Mouse (Mus musculus) kidney, embryonic 16.5 days (tissue): ENCODE data around the gene Tmem258. TPM values are rescaled to one million over a fixed set of nuclear protein-coding genes. Genes with fewer than 3 reads are reported as not detected.

Experiments
- ATAC-seq: fragments of 200-750 bp; cut with Nextera tagmentation; 2 replicates; pipeline ENCODE4 v1.8.0; 2017; ENCODE audit warnings: moderate TSS enrichment; ENCODE audit not compliant: low FRiP score, low TSS enrichment
- H3K27ac ChIP-seq: fragments of 300-500 bp; sonication (generic); 2 replicates; pipeline ENCODE4 v1.5.1; 2014; ENCODE audit warnings: low read length
- H3K27me3 ChIP-seq: fragments of 300-500 bp; sonication (generic); 2 replicates; pipeline ENCODE4 v1.6.1; 2014; ENCODE audit warnings: low read length, control low read depth, mixed read lengths; ENCODE audit not compliant: insufficient read depth
- H3K36me3 ChIP-seq: fragments of 300-500 bp; sonication (generic); 2 replicates; pipeline ENCODE4 v1.6.1; 2014; ENCODE audit warnings: low read length, control low read depth, mixed read lengths; ENCODE audit not compliant: insufficient read depth
- H3K4me1 ChIP-seq: fragments of 300-500 bp; sonication (generic); 2 replicates; pipeline ENCODE4 v1.6.1; 2014; ENCODE audit warnings: low read length, control low read depth, mixed read lengths; ENCODE audit not compliant: insufficient read depth
- H3K4me2 ChIP-seq: fragments of 300-500 bp; sonication (generic); replicated peaks from 2 replicates; pipeline ENCODE4 v1.6.1; 2014; ENCODE audit warnings: low read depth, low read length
- H3K4me3 ChIP-seq: fragments of 300-500 bp; sonication (generic); 2 replicates; pipeline ENCODE4 v1.5.1; 2014; ENCODE audit warnings: mild to moderate bottlenecking, low read length
- H3K9ac ChIP-seq: fragments of 300-500 bp; sonication (generic); replicated peaks from 2 replicates; pipeline ENCODE4 v1.6.1; 2014; ENCODE audit warnings: low read length
- H3K9me3 ChIP-seq: fragments of 300-500 bp; sonication (generic); 2 replicates; pipeline ENCODE4 v1.6.1; 2016; ENCODE audit warnings: low read length, control low read depth
- WGBS: fragments of 180-500 bp; shearing (Covaris S2); extraction: QIAGEN DNeasy Blood & Tissue Kit; methylation state at CpG from one replicate; pipeline ENCODE4 v1.1.7; 2014; 5-methylcytosine and 5-hydroxymethylcytosine counted together
- polyA plus RNA-seq: library from polyadenylated mRNA; unstranded; fragments of >200 nt; fragmentation: Nextera tagmentation; extraction: Ambion mirVana; gene quantifications from 2 replicates; pipeline ENCODE4 v1.2.1, GENCODE M21; 2015

Tmem258 gene
- polyA plus RNA-seq, 1 experiment from 2014 or later = 430 TPM

GRCm38 (mm10) chr19:10171359-10171758 lies 32.5 kb upstream of the Tmem258 start:
- Histone ChIP-seq H3K9ac (no peak overlapping the region), H3K27ac (no peak overlapping the region), H3K27me3 (no peaks in the 10 kb centered on the region), H3K36me3 (no peaks in the 10 kb centered on the region), H3K4me1 (peaks cover under 1% of the 10 kb centered on the region; the same call in 1 of the 2 replicates), H3K9me3 (no peaks in the 10 kb centered on the region), H3K4me2 (no peak overlapping the region), H3K4me3 (no peak overlapping the region)
- ATAC-seq = no peak
- 61% methylated on average over 7 of the region's 7 CpGs for WGBS

DNA sequence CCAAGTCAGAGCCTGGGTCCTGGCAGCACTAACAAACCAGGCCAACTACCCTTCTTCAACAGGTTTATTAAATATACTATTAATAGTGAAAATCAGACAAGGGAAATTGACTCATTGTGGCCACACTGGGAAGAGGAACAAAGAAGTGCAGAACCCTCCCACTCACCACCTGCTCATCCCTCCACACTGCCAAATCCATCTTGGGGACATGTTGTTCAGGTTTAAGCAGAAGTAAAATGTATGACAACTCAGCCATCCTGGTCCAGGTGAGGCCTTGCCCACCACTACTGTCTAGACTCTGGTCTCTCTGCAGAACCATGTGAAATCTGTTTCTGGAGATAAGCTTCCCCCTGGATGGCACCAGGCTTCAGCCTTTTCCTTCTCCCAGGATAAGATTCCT lies 32.0 kb upstream of the Tmem258 start:
- Histone ChIP-seq H3K9me3 (no peaks in the 10 kb centered on the region), H3K4me2 (no peak overlapping the region), H3K27ac (no peak overlapping the region), H3K9ac (no peak overlapping the region), H3K36me3 (no peaks in the 10 kb centered on the region), H3K4me3 (no peak overlapping the region), H3K27me3 (no peaks in the 10 kb centered on the region), H3K4me1 (peaks cover 5% of the 10 kb centered on the region)
- ATAC-seq = no peak

- no peak overlapping the region for H3K27ac ChIP-seq
- H3K9me3 ChIP-seq = no peaks in the 10 kb centered on the region
- H3K36me3 ChIP-seq = no peaks in the 10 kb centered on the region
- H3K4me1 ChIP-seq = peaks cover 7% of the 10 kb centered on the region
- H3K4me3 ChIP-seq = no peak overlapping the region
- WGBS = 84% methylated on average over 5 of the region's 5 CpGs
- ATAC-seq = no peak
- H3K27me3 ChIP-seq = no peaks in the 10 kb centered on the region
- no peak overlapping the region for H3K4me2 ChIP-seq
- no peak overlapping the region for H3K9ac ChIP-seq
These were observed 30.6 kb upstream of the Tmem258 start for GRCm38 (mm10) chr19:10173116-10173718.

DNA sequence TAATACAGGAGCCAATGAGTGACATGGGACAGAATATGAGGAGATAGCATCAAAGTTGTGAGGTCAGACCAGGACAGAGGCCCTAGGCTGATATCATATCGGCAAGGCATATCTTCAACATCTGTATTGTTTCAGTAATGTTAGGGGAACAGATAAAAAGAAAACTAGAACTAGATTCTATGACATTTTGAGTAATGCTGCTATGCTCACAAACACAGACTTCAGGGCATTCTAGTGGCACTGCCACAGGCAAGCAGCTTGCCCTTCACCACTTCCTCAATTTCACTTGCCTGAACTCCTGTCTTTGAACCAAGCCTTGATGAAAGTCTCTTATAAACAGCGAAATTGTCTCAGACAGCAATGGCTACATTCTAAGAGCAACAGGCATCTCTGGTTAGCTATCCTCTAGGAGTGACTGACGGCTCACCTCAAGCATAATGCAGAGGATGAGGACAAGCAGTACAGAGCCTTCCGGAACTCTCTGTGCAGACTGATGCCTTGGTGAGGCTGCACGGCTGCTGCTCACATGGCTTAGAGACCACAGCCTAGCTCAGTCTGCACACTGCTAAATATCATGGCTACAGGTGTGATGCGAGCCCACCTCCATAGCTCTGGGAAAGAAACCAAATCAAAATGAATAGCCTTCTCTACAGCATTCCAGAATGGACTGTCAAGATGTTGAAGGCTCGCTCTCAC lies 29.8 kb upstream of the Tmem258 start:
- no peak for ATAC-seq
- no peak overlapping the region for H3K4me2 ChIP-seq
- no peak overlapping the region for H3K27ac ChIP-seq
- no peak overlapping the region for H3K9ac ChIP-seq
- no peaks in the 10 kb centered on the region for H3K9me3 ChIP-seq
- H3K27me3 ChIP-seq = no peaks in the 10 kb centered on the region
- H3K4me3 ChIP-seq = no peak overlapping the region
- peaks cover 7% of the 10 kb centered on the region for H3K4me1 ChIP-seq
- 88% methylated on average over 7 of the region's 7 CpGs for WGBS
- no peaks in the 10 kb centered on the region for H3K36me3 ChIP-seq

GRCm38 (mm10) chr19:10174956-10175355 lies 28.9 kb upstream of the Tmem258 start:
- Histone ChIP-seq H3K4me2 (no peak overlapping the region), H3K4me1 (peaks cover 7% of the 10 kb centered on the region), H3K4me3 (no peak overlapping the region), H3K9ac (no peak overlapping the region), H3K9me3 (no peaks in the 10 kb centered on the region), H3K36me3 (no peaks in the 10 kb centered on the region), H3K27me3 (no peaks in the 10 kb centered on the region), H3K27ac (no peak overlapping the region)
- 88% methylated on average over 4 of the region's 4 CpGs for WGBS
- no peak for ATAC-seq

GRCm38 (mm10) chr19:10176477-10176876 lies 27.3 kb upstream of the Tmem258 start:
- no peaks in the 10 kb centered on the region for H3K9me3 ChIP-seq
- H3K9ac ChIP-seq = no peak overlapping the region
- no peaks in the 10 kb centered on the region for H3K27me3 ChIP-seq
- no peak overlapping the region for H3K4me3 ChIP-seq
- peaks cover 7% of the 10 kb centered on the region for H3K4me1 ChIP-seq
- ATAC-seq = no peak
- no peaks in the 10 kb centered on the region for H3K36me3 ChIP-seq
- no peak overlapping the region for H3K27ac ChIP-seq
- no peak overlapping the region for H3K4me2 ChIP-seq
- WGBS = 73% methylated on average over 1 of the region's 1 CpGs

GRCm38 (mm10) chr19:10176941-10177372 lies 26.9 kb upstream of the Tmem258 start:
- no peaks in the 10 kb centered on the region for H3K27me3 ChIP-seq
- no peaks in the 10 kb centered on the region for H3K9me3 ChIP-seq
- WGBS = 35% methylated on average over 7 of the region's 7 CpGs
- no peaks in the 10 kb centered on the region for H3K36me3 ChIP-seq
- H3K4me1 ChIP-seq = peaks cover 9% of the 10 kb centered on the region
- peak overlapping the region; percentile 17; the same call in 1 of the 2 replicates for H3K4me2 ChIP-seq
- no peak overlapping the region for H3K9ac ChIP-seq
- ATAC-seq = peak; percentile 39; the same call in 1 of the 2 replicates
- H3K27ac ChIP-seq = 0 out of 2 replicates have a peak overlapping the region, but pooled peaks have one; percentile 2
- no peak overlapping the region for H3K4me3 ChIP-seq

DNA sequence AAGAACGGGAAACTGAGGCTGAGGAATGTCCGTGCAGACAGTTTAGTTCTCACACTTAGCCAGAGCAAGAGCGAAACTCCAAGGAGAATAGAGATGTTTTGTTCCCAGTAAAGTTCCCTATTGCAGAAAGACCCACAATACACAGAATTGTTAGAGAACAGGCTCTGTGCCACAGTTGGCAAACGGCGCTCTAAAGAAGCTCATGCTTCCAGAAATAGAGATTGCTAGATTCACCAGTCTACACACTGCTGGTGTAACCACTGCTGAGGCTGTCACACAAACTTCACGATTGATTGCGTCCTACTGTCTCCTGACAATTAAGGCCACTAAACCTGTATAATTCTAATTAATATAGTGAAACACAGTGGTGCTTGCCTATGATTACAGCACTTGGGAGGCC lies 22.6 kb upstream of the Tmem258 start:
- ATAC-seq = no peak
- H3K36me3 ChIP-seq = peaks cover 12% of the 10 kb centered on the region
- H3K27me3 ChIP-seq = no peaks in the 10 kb centered on the region
- H3K4me3 ChIP-seq = no peak overlapping the region
- no peak overlapping the region for H3K27ac ChIP-seq
- no peak overlapping the region for H3K4me2 ChIP-seq
- 93% methylated on average over 7 of the region's 7 CpGs for WGBS
- no peaks in the 10 kb centered on the region for H3K9me3 ChIP-seq
- H3K4me1 ChIP-seq = peaks cover 29% of the 10 kb centered on the region
- no peak overlapping the region for H3K9ac ChIP-seq

- 30% methylated on average over 7 of the region's 7 CpGs for WGBS
- H3K9ac ChIP-seq = peak overlapping the region; percentile 22; the same call in 1 of the 2 replicates
These were observed 21.7 kb upstream of the Tmem258 start for GRCm38 (mm10) chr19:10182142-10182541.

DNA sequence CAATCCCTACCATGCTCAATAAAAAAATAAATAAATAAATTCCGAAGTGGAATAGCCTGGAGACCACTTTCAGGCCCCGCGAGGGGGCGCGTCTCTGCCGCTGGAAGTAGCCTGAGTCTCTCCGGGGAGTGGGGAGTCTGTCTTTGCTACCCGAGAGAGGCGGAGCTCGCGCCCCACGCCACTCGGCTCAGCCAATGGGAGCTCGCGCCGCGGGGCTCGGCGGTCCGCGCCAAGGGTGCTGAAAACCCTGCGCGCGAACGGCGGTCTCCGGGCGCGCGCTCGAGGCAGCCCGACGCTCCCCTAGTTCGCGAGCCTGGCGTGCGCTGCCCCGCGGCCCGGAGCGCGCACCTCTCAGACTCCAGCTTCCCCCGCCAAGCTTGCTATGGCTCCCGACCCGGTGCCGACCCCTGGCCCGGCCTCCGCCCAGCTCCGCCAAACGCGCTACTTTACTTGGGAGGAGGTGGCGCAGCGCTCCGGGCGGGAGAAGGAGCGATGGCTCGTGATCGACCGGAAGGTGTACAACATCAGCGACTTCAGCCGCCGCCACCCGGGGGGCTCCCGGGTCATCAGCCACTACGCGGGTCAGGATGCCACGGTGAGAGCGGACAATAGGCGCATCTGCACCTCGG lies 21.0 kb upstream of the Tmem258 start, which contains the start of gene Fads1:
TSS of gene Fads1 (plus strand) at position 219 of the 629 bp plus-strand sequence.
- H3K4me2 ChIP-seq = peak within 1 kb of the TSS; percentile 88
- no peaks in the 10 kb centered on the region for H3K9me3 ChIP-seq
- H3K36me3 ChIP-seq = peaks cover 27% of the 10 kb centered on the region
- peak within 1 kb of the TSS; percentile 94 for H3K27ac ChIP-seq
- peaks cover 21% of the 10 kb centered on the region for H3K4me1 ChIP-seq
- peak; percentile 98 for ATAC-seq
- peak within 1 kb of the TSS; percentile 90 for H3K4me3 ChIP-seq
- H3K27me3 ChIP-seq = no peaks in the 10 kb centered on the region
- WGBS = under 1% methylated on average over 70 of the region's 70 CpGs
- H3K9ac ChIP-seq = peak within 1 kb of the TSS; percentile 92

More at GRCm38 (mm10) chr19:10182142-10182541, 21.7 kb upstream of the Tmem258 start:
- Histone ChIP-seq H3K36me3 (peaks cover 21% of the 10 kb centered on the region), H3K4me2 (peak overlapping the region; percentile 88), H3K27ac (no peak overlapping the region), H3K4me3 (peak overlapping the region; percentile 90), H3K9me3 (no peaks in the 10 kb centered on the region), H3K4me1 (peaks cover 21% of the 10 kb centered on the region), H3K27me3 (no peaks in the 10 kb centered on the region)
- ATAC-seq = no peak
